Mouse (Mus musculus) MEL (cell line): Measurements from ENCODE around the gene Dpep2nb. TPM values are rescaled to one million over a fixed set of nuclear protein-coding genes. Genes with fewer than 3 reads are reported as not detected.

Experiments used
- DNase-seq: peaks from one replicate; pipeline ENCODE4 v3.0.0; 2011; ENCODE audit warnings: low read depth, low spot score
- H3K27ac ChIP-seq: 2 replicates; pipeline ENCODE4 v1.5.1; 2012; ENCODE audit warnings: low read depth, mild to moderate bottlenecking, control low read depth, low read length, moderate library complexity; ENCODE audit not compliant: control insufficient read depth
- H3K27me3 ChIP-seq, 2 experiments: fragments of 150-350 bp in 1 of 2; sonication (generic) in 1 of 2; 2 replicates each; pipeline ENCODE4 v1.6.1; 2012; ENCODE audit warnings: low read length in 2 of 2, mild to moderate bottlenecking in 2 of 2, improper control_type of control experiment in 1 of 2, moderate library complexity in 1 of 2; ENCODE audit not compliant: insufficient read depth in 2 of 2, control insufficient read depth in 1 of 2
- H3K36me3 ChIP-seq, 2 experiments: 2 replicates each; pipeline ENCODE4 v1.6.1; 2012 to 2014; ENCODE audit warnings: low read length in 2 of 2, improper control_type of control experiment in 1 of 2, inconsistent platforms in 1 of 2, mild to moderate bottlenecking in 1 of 2; ENCODE audit not compliant: insufficient read depth in 2 of 2, control insufficient read depth in 1 of 2
- H3K4me1 ChIP-seq, 2 experiments: fragments of 150-350 bp in 1 of 2; sonication (generic) in 1 of 2; 2 replicates each; pipeline ENCODE4 v1.6.1; 2012; ENCODE audit warnings: low read length in 2 of 2, improper control_type of control experiment in 1 of 2, mild to moderate bottlenecking in 1 of 2; ENCODE audit not compliant: insufficient read depth in 2 of 2, control insufficient read depth in 1 of 2
- H3K4me3 ChIP-seq, 2 experiments: fragments of 150-350 bp in 1 of 2; sonication (generic) in 1 of 2; 2 replicates each; pipeline ENCODE4 v1.5.1; 2012; ENCODE audit warnings: low read depth in 2 of 2, low read length in 2 of 2, mild to moderate bottlenecking in 2 of 2, moderate library complexity in 2 of 2, control low read depth in 1 of 2, improper control_type of control experiment in 1 of 2; ENCODE audit not compliant: control insufficient read depth in 1 of 2, insufficient read depth in 1 of 2
- H3K79me2 ChIP-seq: 2 replicates; pipeline ENCODE4 v1.6.1; 2012; ENCODE audit warnings: mild to moderate bottlenecking, low read length, moderate library complexity; ENCODE audit not compliant: control insufficient read depth, poor library complexity, insufficient read depth
- H3K9ac ChIP-seq: 2 replicates; pipeline ENCODE4 v1.6.1; 2012; ENCODE audit warnings: low read depth, mild to moderate bottlenecking, control low read depth, low read length, moderate library complexity; ENCODE audit not compliant: control insufficient read depth, poor library complexity, severe bottlenecking
- H3K9me3 ChIP-seq: fragments of 150-350 bp; sonication (generic); replicated peaks from 2 replicates; pipeline ENCODE4 v1.6.1; 2012; ENCODE audit warnings: mild to moderate bottlenecking, low read length, improper control_type of control experiment, moderate library complexity; ENCODE audit not compliant: insufficient read depth
- BHLHE40 ChIP-seq: IDR thresholded peaks from 2 replicates; pipeline ENCODE4 v1.6.1; 2012; ENCODE audit warnings: low read depth, mild to moderate bottlenecking, inconsistent platforms, low read length, improper control_type of control experiment, borderline replicate concordance
- CHD1 ChIP-seq: IDR thresholded peaks from 2 replicates; pipeline ENCODE4 v1.6.1; 2012; ENCODE audit warnings: low read depth, mild to moderate bottlenecking, inconsistent platforms, low read length, improper control_type of control experiment
- ETS1 ChIP-seq: IDR thresholded peaks from 2 replicates; pipeline ENCODE4 v1.6.1; 2012; ENCODE audit warnings: low read depth, mild to moderate bottlenecking, inconsistent platforms, low read length, improper control_type of control experiment, moderate library complexity
- GATA1 ChIP-seq: IDR thresholded peaks from 2 replicates; pipeline ENCODE4 v1.6.1; 2011; ENCODE audit warnings: low read depth, low read length, improper control_type of control experiment
- HCFC1 ChIP-seq: IDR thresholded peaks from 2 replicates; pipeline ENCODE4 v1.6.1; 2012; ENCODE audit warnings: low read depth, mild to moderate bottlenecking, inconsistent platforms, low read length, improper control_type of control experiment, moderate library complexity
- MAX ChIP-seq: IDR thresholded peaks from 2 replicates; pipeline ENCODE4 v1.6.1; 2011; ENCODE audit warnings: low read length, improper control_type of control experiment
- MAZ ChIP-seq: IDR thresholded peaks from 2 replicates; pipeline ENCODE4 v1.6.1; 2012; ENCODE audit warnings: low read depth, mild to moderate bottlenecking, inconsistent platforms, low read length, improper control_type of control experiment
- MEF2A ChIP-seq: IDR thresholded peaks from 2 replicates; pipeline ENCODE4 v1.6.1; 2014; ENCODE audit warnings: low read depth, mild to moderate bottlenecking, inconsistent platforms, low read length, improper control_type of control experiment; ENCODE audit not compliant: poor library complexity, insufficient replicate concordance, severe bottlenecking; ENCODE audit errors: extremely low read depth
- NELFE ChIP-seq: IDR thresholded peaks from 2 replicates; pipeline ENCODE4 v1.6.1; 2011; ENCODE audit warnings: low read depth, low read length, improper control_type of control experiment
- NRF1 ChIP-seq: IDR thresholded peaks from 2 replicates; pipeline ENCODE4 v1.6.1; 2014; ENCODE audit warnings: low read depth, mild to moderate bottlenecking, inconsistent platforms, low read length, improper control_type of control experiment, moderate library complexity; ENCODE audit not compliant: poor library complexity, insufficient read depth, severe bottlenecking
- POLR2AphosphoS5 ChIP-seq: IDR thresholded peaks from 2 replicates; pipeline ENCODE4 v1.6.1; 2012; ENCODE audit warnings: low read depth, borderline replicate concordance, mild to moderate bottlenecking, inconsistent platforms, low read length, moderate library complexity, mixed read lengths
- RAD21 ChIP-seq: IDR thresholded peaks from 2 replicates; pipeline ENCODE4 v1.6.1; 2011; ENCODE audit warnings: mild to moderate bottlenecking, low read depth, low read length, improper control_type of control experiment
- RCOR1 ChIP-seq: IDR thresholded peaks from 2 replicates; pipeline ENCODE4 v1.6.1; 2012; ENCODE audit warnings: low read depth, mild to moderate bottlenecking, inconsistent platforms, low read length, improper control_type of control experiment
- SMC3 ChIP-seq: IDR thresholded peaks from 2 replicates; pipeline ENCODE4 v1.6.1; 2011; ENCODE audit warnings: low read depth, low read length, improper control_type of control experiment
- TBP ChIP-seq: IDR thresholded peaks from 2 replicates; pipeline ENCODE4 v1.8.0; 2011; ENCODE audit warnings: low read depth, low read length, improper control_type of control experiment
- UBTF ChIP-seq: IDR thresholded peaks from 2 replicates; pipeline ENCODE4 v1.6.1; 2012; ENCODE audit warnings: low read depth, mild to moderate bottlenecking, inconsistent platforms, low read length, improper control_type of control experiment, moderate library complexity, borderline replicate concordance; ENCODE audit not compliant: insufficient read depth
- USF1 ChIP-seq: IDR thresholded peaks from 2 replicates; pipeline ENCODE4 v1.6.1; 2014; ENCODE audit warnings: low read depth, mild to moderate bottlenecking, inconsistent platforms, low read length, improper control_type of control experiment, moderate library complexity
- USF2 ChIP-seq, 2 experiments: IDR thresholded peaks; 2 replicates each; pipeline ENCODE4 v1.6.1; 2011 to 2012; ENCODE audit warnings: improper control_type of control experiment in 2 of 2, low read length in 2 of 2, borderline replicate concordance in 1 of 2, inconsistent platforms in 1 of 2, low read depth in 1 of 2, mild to moderate bottlenecking in 1 of 2; ENCODE audit not compliant: insufficient read depth in 1 of 2
- ZNF384 ChIP-seq: IDR thresholded peaks from 2 replicates; pipeline ENCODE4 v1.6.1; 2012; ENCODE audit warnings: low read depth, mild to moderate bottlenecking, inconsistent platforms, low read length, improper control_type of control experiment
- polyA plus RNA-seq, 2 experiments: library from polyadenylated mRNA; stranded (reverse) in 1 of 2; unstranded in 1 of 2; fragments of >175 nt in 1 of 2; fragments of >200 nt in 1 of 2; gene quantifications; 2 replicates each; pipeline versions ENCODE4 v1.2.1 to v1.2.4; 2012; ENCODE audit warnings: low replicate concordance in 2 of 2, low read depth in 1 of 2; ENCODE audit not compliant: insufficient read length in 2 of 2, insufficient read depth in 1 of 2, missing spikeins in 1 of 2
- total RNA-seq: library from RNA; depleted of rRNA; stranded (reverse); fragments of 300-350 nt; gene quantifications from 2 replicates; pipeline ENCODE4 v1.2.3, GENCODE M21; 2012

Gene Dpep2nb
- total and polyA plus RNA-seq, 3 experiments, result 0.14 TPM; not detected in 2

- no peak for TF ChIP-seq NRF1
Observed at GRCm38 (mm10) chr8:105959350-105959749, 46.4 kb downstream of the Dpep2nb start (continued).

GRCm38 (mm10) chr8:105957813-105958212 is 48.0 kb downstream of the Dpep2nb start:
- Histone ChIP-seq H3K27ac (no peak overlapping the region), H3K9ac (no peak overlapping the region), H3K79me2 (peaks cover 4% of the 10 kb centered on the region; the same call in 1 of the 2 replicates), H3K9me3 (no peaks in the 10 kb centered on the region), H3K4me1 (peaks cover 3 to 10% of the 10 kb centered on the region in 2 experiments; a peak in 3 of 4 replicates), H3K4me3 (no peak overlapping the region), H3K36me3 (peaks cover 4 to 6% of the 10 kb centered on the region in 2 experiments), H3K27me3 (no peaks in the 10 kb centered on the region)
- no peak for DNase-seq
- TF ChIP-seq NELFE, result no peak
- no peak for TF ChIP-seq GATA1
- TF ChIP-seq HCFC1, result no peak
- TF ChIP-seq POLR2AphosphoS5, result no peak
- no peak for TF ChIP-seq ETS1
- TF ChIP-seq SMC3, result no peak
- no peak for TF ChIP-seq TBP
- no peak for TF ChIP-seq ZNF384
- TF ChIP-seq UBTF, result no peak
- no peak for TF ChIP-seq NRF1
- no peak for TF ChIP-seq RCOR1
- no peak for TF ChIP-seq MAX
- no peak for TF ChIP-seq USF1
- no peak for TF ChIP-seq MEF2A
- TF ChIP-seq CHD1, result no peak
- no peak for TF ChIP-seq USF2 (IDR thresholded peaks at IDR 0.05; ENCODE audit: borderline replicate concordance in 1 of 2, insufficient read depth in 1 of 2, low read depth in 1 of 2, low read length in 2 of 2)
- TF ChIP-seq RAD21, result no peak
- no peak for TF ChIP-seq MAZ
- no peak for TF ChIP-seq BHLHE40
